Mouse (Mus musculus) retina, adult 2 months (tissue): ENCODE results near the gene Acp5.
"Not testable (repeated sequence)": the region's sequence is repeated elsewhere in the genome, so short reads cannot be mapped to it uniquely, and the experiment has no call there.

Source experiments
- DNase-seq: peaks from one replicate; pipeline ENCODE4 v3.0.0-alpha.2; 2012; ENCODE audit warnings: low read depth, low spot score

Acp5 gene

DNA sequence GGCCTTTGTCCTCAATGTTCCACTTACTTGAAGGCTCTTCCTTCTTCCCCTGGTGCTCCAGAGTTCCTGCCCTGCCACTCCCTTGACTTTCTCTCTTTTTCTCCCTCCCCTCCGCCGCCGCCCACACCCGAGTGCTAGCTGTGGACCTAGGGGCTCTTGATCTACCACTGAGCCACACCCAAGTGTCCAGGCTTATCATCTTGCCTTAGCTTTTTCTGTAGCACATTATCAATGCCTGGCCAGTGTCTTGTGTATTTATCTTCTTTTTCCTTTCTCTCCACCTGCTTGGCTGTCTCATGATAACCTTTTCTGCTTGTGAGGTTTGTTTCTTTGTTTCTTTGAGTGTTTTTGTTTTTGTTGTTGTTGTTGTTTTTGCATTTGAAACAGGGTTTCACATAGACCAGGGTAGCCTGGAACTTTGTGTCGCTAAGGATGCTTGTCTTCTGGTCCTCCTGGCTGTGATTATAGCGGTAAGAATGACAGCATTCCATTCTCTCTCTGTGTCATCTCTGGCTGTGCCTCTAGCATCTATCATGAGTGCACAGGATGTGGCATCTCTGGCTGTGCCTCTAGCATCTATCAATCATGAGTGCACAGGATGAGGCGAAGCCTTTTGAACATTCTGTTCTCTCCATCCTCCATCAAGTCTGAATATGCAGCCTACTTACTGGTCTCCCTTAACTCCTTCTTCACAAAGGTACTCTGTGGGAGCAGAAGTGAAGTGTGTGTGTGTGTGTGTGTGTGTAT lies at the start of gene Acp5:
Gene Acp5, minus strand, starts transcription at position 68 of the 747 bp plus-strand sequence.
- no peak for DNase-seq

- DNase-seq: no peak
Observed at GRCm38 (mm10) chr9:22172318-22172717, 36.8 kb upstream of the Acp5 start.

GRCm38 (mm10) chr9:22169327-22169726 lies 33.8 kb upstream of the Acp5 start:
- no peak for DNase-seq

- no peak for DNase-seq
Observed at GRCm38 (mm10) chr9:22167751-22168150, 32.2 kb upstream of the Acp5 start.

- no peak for DNase-seq
Observed at GRCm38 (mm10) chr9:22166686-22167085, 31.2 kb upstream of the Acp5 start.

GRCm38 (mm10) chr9:22165964-22166363 lies 30.5 kb upstream of the Acp5 start:
- DNase-seq: no peak

GRCm38 (mm10) chr9:22164711-22165668 lies 29.5 kb upstream of the Acp5 start:
- DNase-seq: no peak

GRCm38 (mm10) chr9:22162912-22163311 lies 27.4 kb upstream of the Acp5 start:
- DNase-seq: no peak

GRCm38 (mm10) chr9:22162305-22162704 lies 26.8 kb upstream of the Acp5 start:
- no peak for DNase-seq

- DNase-seq: no peak
Observed at GRCm38 (mm10) chr9:22161299-22161698, 25.8 kb upstream of the Acp5 start.

DNA sequence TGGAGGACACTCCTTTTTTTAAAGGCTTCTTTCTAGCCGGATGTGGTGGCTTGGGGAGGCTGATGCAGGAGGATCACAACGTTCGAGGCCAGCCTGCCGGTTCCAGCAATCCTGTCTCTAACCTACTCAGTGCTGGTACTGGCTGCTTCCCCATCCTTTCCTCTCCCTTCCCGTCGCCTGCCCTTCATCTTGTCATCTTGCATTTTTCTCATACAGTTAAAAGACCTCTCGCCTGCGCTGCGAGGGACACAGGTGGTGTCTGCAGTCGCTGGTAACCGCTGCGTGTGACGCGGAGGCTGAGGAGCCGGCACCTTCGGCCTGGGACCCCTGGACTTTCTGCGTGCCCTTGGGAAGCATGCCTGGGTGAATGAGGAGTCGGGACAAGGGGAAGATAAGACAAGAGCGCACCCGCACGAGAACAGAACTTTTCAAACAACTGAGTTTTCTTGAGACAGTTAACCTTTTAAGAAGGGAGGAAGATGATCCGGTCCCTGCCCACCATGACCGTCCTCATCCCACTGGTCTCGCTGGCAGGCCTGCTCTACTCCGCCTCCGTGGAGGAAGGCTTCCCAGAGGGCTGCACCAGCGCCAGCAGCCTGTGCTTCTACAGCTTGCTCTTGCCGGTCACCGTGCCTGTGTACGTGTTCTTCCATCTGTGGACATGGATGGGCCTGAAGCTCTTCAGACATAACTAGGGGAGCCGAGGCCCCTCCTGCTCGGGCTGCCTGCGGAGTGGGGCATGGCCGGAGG lies 22.2 kb upstream of the Acp5 start:
- no peak for DNase-seq

DNA sequence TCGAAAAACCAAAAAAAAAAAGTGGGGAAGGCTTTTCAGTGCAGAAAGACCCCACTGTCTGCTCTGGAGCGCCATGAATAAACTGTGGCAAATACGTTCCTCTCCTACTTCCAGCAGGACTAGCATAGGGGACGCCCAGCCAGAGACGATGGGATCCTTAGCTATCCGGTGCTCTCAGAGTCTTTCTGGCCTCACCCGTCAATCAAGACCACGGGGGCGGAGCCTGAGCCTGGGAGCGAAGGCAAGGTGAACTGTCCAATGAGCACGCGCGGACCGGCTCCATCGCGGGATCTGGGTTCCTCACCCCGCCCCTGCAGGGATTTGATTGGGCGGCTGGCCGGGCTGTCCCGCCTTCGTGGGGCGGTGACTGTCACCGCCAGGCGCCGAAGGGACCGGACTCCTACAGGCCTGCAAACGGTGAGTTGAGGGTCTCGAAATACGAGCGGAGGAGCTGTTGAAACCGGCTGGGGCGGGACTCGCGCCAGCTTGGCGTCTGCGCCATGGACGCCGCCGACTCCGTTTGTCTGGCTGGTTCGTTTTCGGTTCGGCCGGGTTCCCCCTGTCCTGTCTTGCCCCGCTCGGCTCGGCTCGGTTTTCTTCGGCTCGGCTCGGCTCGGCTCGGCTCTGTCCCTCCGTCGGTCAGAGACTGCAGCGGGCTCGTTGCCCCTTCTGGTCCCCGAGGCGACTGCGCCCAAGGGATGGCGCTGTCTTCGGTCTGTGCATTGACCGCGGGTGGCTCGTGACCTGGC lies 21.2 kb upstream of the Acp5 start, which contains the start of gene Pigyl:
Gene Pigyl, plus strand, starts transcription at position 350 of the 749 bp plus-strand sequence.
- peak; percentile 93 for DNase-seq

DNA sequence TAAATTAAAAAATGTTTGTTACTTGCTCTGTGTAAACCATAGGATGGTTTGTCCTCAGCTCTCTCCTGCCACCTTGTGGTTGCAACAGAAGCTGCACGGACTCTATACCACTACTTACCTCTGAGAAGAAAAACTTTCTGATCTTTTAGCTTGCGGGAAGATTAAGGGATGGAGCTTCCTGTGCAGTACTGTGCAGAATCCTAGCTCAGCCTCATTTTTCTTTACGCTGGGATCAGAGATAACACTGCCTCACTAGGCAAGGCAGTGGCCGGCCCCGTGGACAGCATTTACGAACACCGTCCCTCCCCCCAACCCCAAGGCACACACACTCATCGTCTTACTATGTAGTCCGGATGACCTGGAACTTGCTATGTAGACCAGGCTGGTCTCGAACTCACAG lies 20.1 kb upstream of the Acp5 start:
- peak; percentile 47 for DNase-seq

DNA sequence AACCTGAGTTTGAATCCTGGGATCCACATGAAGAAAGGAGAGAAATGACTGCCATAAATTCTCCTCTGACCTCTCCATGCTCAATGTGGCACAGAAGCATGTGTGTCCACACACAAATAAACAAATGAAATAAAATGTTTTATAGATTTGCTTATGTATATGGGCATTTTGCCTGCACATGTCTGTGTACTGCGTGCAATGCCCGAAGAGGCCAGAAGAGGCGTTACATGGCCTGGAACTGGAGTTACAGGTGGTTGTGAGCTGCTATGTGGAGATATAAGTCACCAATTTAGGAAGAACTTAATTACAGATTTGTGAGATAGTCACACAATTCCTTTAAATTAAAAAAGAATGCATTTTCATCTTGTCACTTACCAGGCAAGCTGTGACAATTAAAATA lies 18.3 kb upstream of the Acp5 start:
- no peak for DNase-seq

- no peak for DNase-seq
Observed at GRCm38 (mm10) chr9:22150946-22151345, 15.4 kb upstream of the Acp5 start.

GRCm38 (mm10) chr9:22150249-22150693 lies 14.8 kb upstream of the Acp5 start:
- DNase-seq: not testable (repeated sequence)

DNA sequence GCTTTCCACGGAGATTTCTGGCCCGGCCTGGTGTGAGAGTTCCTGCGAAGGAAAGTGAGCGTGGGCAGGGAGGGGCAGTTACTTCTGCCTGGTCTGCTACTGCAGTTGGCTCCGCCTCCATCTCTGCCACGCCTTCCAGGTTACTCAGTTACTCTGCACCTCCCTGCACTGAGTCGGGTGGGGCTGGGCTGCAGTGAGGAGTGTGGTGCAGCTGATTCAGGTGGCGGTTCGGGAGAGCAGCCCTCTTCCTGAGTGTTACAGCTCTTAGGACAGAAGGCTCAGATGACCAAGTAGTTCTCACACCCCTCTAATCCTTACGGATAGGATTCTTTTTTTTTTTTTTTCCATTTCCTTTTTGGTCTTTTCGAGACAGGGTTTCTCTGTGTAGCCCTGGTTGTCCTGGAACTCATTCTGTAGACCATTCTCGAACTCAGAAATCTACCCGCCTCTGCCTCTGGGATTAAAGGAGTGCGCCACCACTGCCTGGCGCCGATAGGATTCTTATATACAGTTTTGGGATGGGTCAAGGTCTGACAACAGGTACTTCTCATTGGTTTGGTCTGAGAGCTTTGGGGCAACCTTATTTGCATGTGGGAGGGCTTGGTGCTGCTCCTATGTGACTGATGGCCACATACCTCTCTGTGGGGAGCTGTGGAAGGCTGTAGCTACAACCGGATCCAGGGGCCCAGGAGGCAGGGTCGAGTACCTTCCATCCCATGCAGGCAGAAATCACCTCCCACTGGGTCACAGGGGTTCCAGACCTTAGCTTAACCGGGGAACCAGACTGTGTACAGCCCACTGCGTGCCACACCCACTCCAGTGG lies 14.1 kb upstream of the Acp5 start:
- DNase-seq: no peak

DNA sequence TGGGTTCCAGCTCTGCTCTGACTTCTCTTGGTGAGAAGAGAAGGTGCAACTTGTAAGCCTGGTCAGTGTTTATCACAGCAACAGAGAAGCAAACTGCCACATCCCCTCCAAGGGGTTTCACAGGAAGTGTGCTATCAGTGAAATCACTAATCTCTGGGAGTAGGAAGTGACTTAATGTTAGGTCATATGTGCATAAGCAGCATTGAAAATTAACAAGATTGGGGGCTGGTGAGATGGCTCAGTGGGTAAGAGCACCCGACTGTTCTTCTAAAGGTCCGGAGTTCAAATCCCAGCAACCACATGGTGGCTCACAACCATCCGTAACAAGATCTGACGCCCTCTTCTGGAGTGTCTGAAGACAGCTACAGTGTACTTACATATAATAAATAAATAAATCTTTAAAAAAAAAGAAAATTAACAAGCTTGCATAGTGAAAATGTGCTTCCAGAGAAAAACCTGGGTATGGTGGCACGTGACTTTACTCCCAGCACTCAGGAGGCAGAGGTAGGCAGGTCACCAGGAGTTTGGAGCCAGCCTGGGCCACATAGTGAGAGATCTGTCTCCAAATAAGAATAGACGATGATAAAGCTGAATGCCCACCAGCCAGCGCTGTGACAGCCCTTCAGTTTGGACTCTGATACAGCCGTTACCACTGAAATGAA lies 8.9 kb upstream of the Acp5 start:
- DNase-seq: no peak
